Mouse (Mus musculus) kidney, postnatal 4 days (tissue): Measurements from ENCODE around the gene Map4.
"Not testable (repeated sequence)": the region's sequence is repeated elsewhere in the genome, so short reads cannot be mapped to it uniquely, and the experiment has no call there.

ENCODE experiments used
- DNase-seq, 2 experiments: peaks; one replicate each; pipeline ENCODE4 v3.0.0; 2021; ENCODE audit warnings: mixed read lengths in 2 of 2

Map4 gene

GRCm38 (mm10) chr9:110070358-110070757 lies 139.1 kb downstream of the Map4 start:
- DNase-seq = peak; percentile 55 to 62

GRCm38 (mm10) chr9:110071011-110071410 lies 139.8 kb downstream of the Map4 start:
- no peak for DNase-seq

GRCm38 (mm10) chr9:110071843-110072242 lies 140.6 kb downstream of the Map4 start:
- peak; percentile 90 to 91 for DNase-seq

- not testable (repeated sequence) for DNase-seq
Observed at GRCm38 (mm10) chr9:110076468-110076867, 145.2 kb downstream of the Map4 start.

GRCm38 (mm10) chr9:110081066-110081465 lies 149.8 kb downstream of the Map4 start:
- DNase-seq = no peak

- peak; percentile 28 to 57 for DNase-seq
Observed at GRCm38 (mm10) chr9:110084201-110084964, 153.1 kb downstream of the Map4 start.

GRCm38 (mm10) chr9:110085693-110086092 lies 154.4 kb downstream of the Map4 start:
- peak in 1 of 2 experiments; percentile 7 for DNase-seq

GRCm38 (mm10) chr9:110093303-110093702 lies 162.0 kb downstream of the Map4 start:
- peak in 1 of 2 experiments; percentile 19 for DNase-seq

- no peak for DNase-seq
Observed at GRCm38 (mm10) chr9:110094761-110095160, 163.5 kb downstream of the Map4 start.

GRCm38 (mm10) chr9:110097791-110098190 lies 166.5 kb downstream of the Map4 start:
- DNase-seq = no peak

- DNase-seq = peak; percentile 97
Observed at GRCm38 (mm10) chr9:110100627-110101600, 169.7 kb downstream of the Map4 start.

GRCm38 (mm10) chr9:110116353-110116976 lies 185.2 kb downstream of the Map4 start:
- peak; percentile 20 to 48 for DNase-seq

- peak; percentile 91 to 95 for DNase-seq
Observed at GRCm38 (mm10) chr9:110116977-110117778, 185.9 kb downstream of the Map4 start, which contains the start of gene Smarcc1. TSS of gene Smarcc1 (plus strand) at chr9:110117708.

- no peak for DNase-seq
Observed at GRCm38 (mm10) chr9:110117779-110118139, 186.5 kb downstream of the Map4 start, which contains the start of gene Dhx30. TSS of gene Dhx30 (minus strand) at chr9:110117830.

- DNase-seq = no peak
Observed at GRCm38 (mm10) chr9:110118249-110118648, 187.0 kb downstream of the Map4 start.

GRCm38 (mm10) chr9:110121424-110121823 lies 190.2 kb downstream of the Map4 start:
- no peak for DNase-seq

GRCm38 (mm10) chr9:110123322-110123721 lies 192.1 kb downstream of the Map4 start:
- no peak for DNase-seq

GRCm38 (mm10) chr9:110124008-110124540 lies 192.8 kb downstream of the Map4 start:
- DNase-seq = not testable (repeated sequence)

- no peak for DNase-seq
Observed at GRCm38 (mm10) chr9:110130896-110131524, 199.8 kb downstream of the Map4 start.

GRCm38 (mm10) chr9:110131525-110132197 lies 200.4 kb downstream of the Map4 start:
- DNase-seq = peak; percentile 100

GRCm38 (mm10) chr9:110132201-110132605 lies 200.9 kb downstream of the Map4 start:
- peak; percentile 66 to 79 for DNase-seq
